In the genomic region with DNA sequence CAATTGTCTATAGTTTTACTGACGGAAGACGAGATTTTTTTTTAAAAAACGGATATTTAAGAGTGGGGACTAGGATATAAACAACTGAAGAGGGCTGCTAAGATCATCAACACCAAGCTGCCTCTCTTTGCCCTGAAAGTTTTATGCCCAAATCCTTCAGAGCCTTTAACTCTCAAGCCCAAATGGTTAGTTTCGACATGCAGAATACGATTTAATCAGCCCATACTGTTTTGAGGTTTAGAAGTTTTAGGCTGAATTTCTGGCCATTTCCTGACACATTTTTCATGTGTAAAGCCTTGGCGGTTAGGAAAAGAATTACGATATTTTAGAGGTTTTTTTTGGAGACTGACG, we compare ENCODE assay signal across 8 mouse cellular contexts. TPM values are rescaled to one million over a fixed set of nuclear protein-coding genes. Genes with fewer than 3 reads are reported as not detected.
DNase-seq lines count a peak whose midpoint lies in the region; ATAC-seq and TF ChIP-seq lines count a peak whose summit lies in the region.

No protein-coding gene starts in this region.

- DNase-seq in heart, adult 2 months, result no peak
- DNase-seq in heart, postnatal 14 days, result no peak
- DNase-seq in liver, postnatal 0 days, result no peak
- no peak for DNase-seq in embryo, embryonic 10 days (ENCODE audit: low spot score)
- no peak for DNase-seq in left cerebral cortex, adult 18-20 months (ENCODE audit: low spot score in 2 of 2)
- no peak for DNase-seq in spleen, postnatal 10 days (ENCODE audit: low spot score in 2 of 2)

- H3K79me2 ChIP-seq in heart, adult 2 months (replicated peaks; ENCODE audit: control insufficient read depth, insufficient read depth, low read length), result peaks cover 7% of the 10 kb centered on the region

- TF ChIP-seq POLR2A in heart, adult 2 months (IDR thresholded peaks at IDR 0.05; ENCODE audit: insufficient read depth, low read depth, low read length), result no peak

- H3K4me3 ChIP-seq in heart, adult 2 months, result peak overlapping the region; percentile 96
- peak overlapping the region; percentile 82 for H3K4me3 ChIP-seq in E14TG2a.4 (replicated peaks; ENCODE audit: low read length)
- peak overlapping the region; percentile 95 for H3K4me3 ChIP-seq in liver, postnatal 0 days (ENCODE audit: low read depth, low read length)

- H3K36me3 ChIP-seq in heart, adult 2 months (ENCODE audit: control insufficient read depth, insufficient read depth, low read length), result peaks cover 24% of the 10 kb centered on the region
- H3K36me3 ChIP-seq in E14TG2a.4 (ENCODE audit: insufficient read depth, low read length), result no peaks in the 10 kb centered on the region
- no peaks in the 10 kb centered on the region for H3K36me3 ChIP-seq in liver, postnatal 0 days (replicated peaks; ENCODE audit: insufficient read depth, low read length)

- peak overlapping the region; percentile 76 for H3K4me2 ChIP-seq in liver, postnatal 0 days (ENCODE audit: low read depth, low read length)

- intact Hi-C loops in heart, adult 2 months (cut with DNase I), result loop anchor here (5.0 kb wide), 2 partner anchors 36 to 69 kb away; a partner anchor contains a TSS
- intact Hi-C loops in heart, postnatal 14 days (cut with DNase I), result loop anchor here (5.0 kb wide), 2 partner anchors 36 to 69 kb away; a partner anchor contains a TSS

- H3K9me3 ChIP-seq in E14TG2a.4 (ENCODE audit: low read length), result peaks cover 38% of the 10 kb centered on the region
- no peaks in the 10 kb centered on the region for H3K9me3 ChIP-seq in liver, postnatal 0 days (ENCODE audit: low read length)

- no peak for TF ChIP-seq EP300 in heart, adult 2 months (IDR thresholded peaks at IDR 0.05; ENCODE audit: insufficient read depth, low read depth, low read length)
- TF ChIP-seq EP300 in liver, postnatal 0 days (IDR thresholded peaks at IDR 0.05; ENCODE audit: low read depth), result no peak

- H3K27ac ChIP-seq in heart, adult 2 months, result peak overlapping the region; percentile 96
- H3K27ac ChIP-seq in liver, postnatal 0 days (ENCODE audit: low read depth), result 0 out of 2 replicates have a peak overlapping the region, but pooled peaks have one; percentile 19

- ATAC-seq in granulocyte monocyte progenitor cell, adult 5-6 weeks (replicated peaks; ENCODE audit: poor library complexity, severe bottlenecking), result peak; percentile 2; the same call in 1 of the 2 replicates
- ATAC-seq in liver, postnatal 0 days, result 0 out of 2 replicates have a peak, but pooled peaks have one; percentile 3

- peaks cover 11% of the 10 kb centered on the region for H3K4me1 ChIP-seq in heart, adult 2 months (ENCODE audit: control insufficient read depth, insufficient read depth, low read length)
- peaks cover 14% of the 10 kb centered on the region for H3K4me1 ChIP-seq in E14TG2a.4 (replicated peaks; ENCODE audit: low read depth, low read length)
- peaks cover 13% of the 10 kb centered on the region for H3K4me1 ChIP-seq in liver, postnatal 0 days (ENCODE audit: insufficient read depth)

- no peaks in the 10 kb centered on the region for H3K27me3 ChIP-seq in heart, adult 2 months (ENCODE audit: control insufficient read depth, insufficient read depth, low read length)
- no peaks in the 10 kb centered on the region for H3K27me3 ChIP-seq in E14TG2a.4 (ENCODE audit: insufficient read depth, low read length)
- H3K27me3 ChIP-seq in liver, postnatal 0 days (ENCODE audit: insufficient read depth, low read length), result no peaks in the 10 kb centered on the region

- H3K9ac ChIP-seq in heart, adult 2 months (ENCODE audit: low read depth, low read length), result peak overlapping the region; percentile 10; the same call in 1 of the 2 replicates
- peak overlapping the region; percentile 95 for H3K9ac ChIP-seq in liver, postnatal 0 days (replicated peaks)

- TF ChIP-seq CTCF in heart, adult 2 months (IDR thresholded peaks at IDR 0.05), result no peak
- no peak for TF ChIP-seq CTCF in E14TG2a.4 (conservative IDR thresholded peaks at IDR 0.05; ENCODE audit: low read length)
- TF ChIP-seq CTCF in liver, postnatal 0 days (IDR thresholded peaks at IDR 0.05; ENCODE audit: low read depth), result no peak

- 45% methylated on average over 8 of the region's 8 CpGs for WGBS in heart, adult 2 months
- WGBS in liver, postnatal 0 days (ENCODE audit: insufficient replicate concordance), result 44% methylated on average over 8 of the region's 8 CpGs

RNA-seq across cellular contexts. Expression of a gene that starts 0.3 kb away (rescaled TPM):
- total RNA-seq in heart, adult 2 months (2021), result 10 to 100 TPM; 11.1 to 12.9 TPM
- 6.2 and 11.9 TPM in 2 replicates for polyA plus RNA-seq in heart, adult 2 months (2012; rRNA removed)
- 10 to 100 TPM; 18.9 to 20.1 TPM for total RNA-seq in heart, postnatal 14 days (2021)
- 52.5 and 55.4 TPM in 2 replicates for total RNA-seq in granulocyte monocyte progenitor cell, adult 5-6 weeks (2014; fragmentation: Nextera tagmentation)
- 73.2 and 91.2 TPM in 2 replicates for total RNA-seq in granulocyte monocyte progenitor cell, adult 5-6 weeks (2017)
- polyA plus RNA-seq in liver, postnatal 0 days (2015; fragmentation: Nextera tagmentation; extraction: Ambion mirVana), result 9.8 and 12.4 TPM in 2 replicates
- 10 to 100 TPM; 37.0 to 38.1 TPM for total RNA-seq in left cerebral cortex, adult 18-20 months (2021)

RNA-seq across cellular contexts. Expression of a gene that starts 38.0 kb away (rescaled TPM):
- 100 to 1,000 TPM; 239 to 248 TPM for total RNA-seq in heart, adult 2 months (2021)
- 217 and 275 TPM in 2 replicates for polyA plus RNA-seq in heart, adult 2 months (2012; rRNA removed)
- total RNA-seq in heart, postnatal 14 days (2021), result 100 to 1,000 TPM; 204 to 219 TPM
- 232 and 249 TPM in 2 replicates for total RNA-seq in granulocyte monocyte progenitor cell, adult 5-6 weeks (2014; fragmentation: Nextera tagmentation)
- total RNA-seq in granulocyte monocyte progenitor cell, adult 5-6 weeks (2017), result 266 and 303 TPM in 2 replicates
- 92.4 and 94.7 TPM in 2 replicates for polyA plus RNA-seq in liver, postnatal 0 days (2015; fragmentation: Nextera tagmentation; extraction: Ambion mirVana)
- 100 to 1,000 TPM; 173 to 174 TPM for total RNA-seq in left cerebral cortex, adult 18-20 months (2021)

RNA-seq across cellular contexts. Expression of a gene that starts 39.6 kb away (rescaled TPM):
- total RNA-seq in heart, adult 2 months (2021), result 1 to 10 TPM; 2.0 to 3.5 TPM
- polyA plus RNA-seq in heart, adult 2 months (2012; rRNA removed), result 0.96 and 0.97 TPM in 2 replicates
- 1 to 10 TPM; 5.5 to 6.4 TPM for total RNA-seq in heart, postnatal 14 days (2021)
- total RNA-seq in granulocyte monocyte progenitor cell, adult 5-6 weeks (2014; fragmentation: Nextera tagmentation), result 33.3 and 36.6 TPM in 2 replicates
- total RNA-seq in granulocyte monocyte progenitor cell, adult 5-6 weeks (2017), result 25.3 and 26.5 TPM in 2 replicates
- polyA plus RNA-seq in liver, postnatal 0 days (2015; fragmentation: Nextera tagmentation; extraction: Ambion mirVana), result 2.0 and 2.8 TPM in 2 replicates
- total RNA-seq in left cerebral cortex, adult 18-20 months (2021), result 10 to 100 TPM; 12.7 to 14.2 TPM
